Mouse (Mus musculus) central nervous system, embryonic 11.5 days (tissue): ENCODE measurements around the gene Nupl2. TPM values are rescaled to one million over a fixed set of nuclear protein-coding genes. Genes with fewer than 3 reads are reported as not detected.

ENCODE experiments used
- polyA plus RNA-seq: library from polyadenylated mRNA; depleted of rRNA; stranded (reverse); fragments of >200 nt; gene quantifications from 2 replicates; pipeline ENCODE4 v1.2.3, GENCODE M21; 2012; rRNA removed

Nupl2 gene
- polyA plus RNA-seq, result 9.9 and 11.5 TPM in 2 replicates

GRCm38 (mm10) chr5:24164789-24165445 lies at the start of gene Nupl2:
Gene Nupl2, plus strand, starts transcription at chr5:24164963.

Other genes starting within 250 kb of the Nupl2 start
- gene Fam126a, start 134.3 kb upstream of the Nupl2 start, polyA plus RNA-seq, result 18.6 and 24.8 TPM in 2 replicates
- gene Klhl7, start 64.4 kb upstream of the Nupl2 start, polyA plus RNA-seq, result 57.1 and 67.1 TPM in 2 replicates
- gene Kcnh2, start 186.6 kb downstream of the Nupl2 start, polyA plus RNA-seq, result 24.6 and 31.4 TPM in 2 replicates
- 6.3 and 7.0 TPM in 2 replicates for gene Nos3, start 199.8 kb downstream of the Nupl2 start, polyA plus RNA-seq
- 0.38 and 0.76 TPM in 2 replicates for gene Atg9b, start 227.2 kb downstream of the Nupl2 start, polyA plus RNA-seq
- 38.0 and 40.4 TPM in 2 replicates for gene Abcb8, start 228.7 kb downstream of the Nupl2 start, polyA plus RNA-seq
- 0.61 and 2.1 TPM in 2 replicates for gene Asic3, start 248.4 kb downstream of the Nupl2 start, polyA plus RNA-seq